8 mouse cellular contexts compared by ENCODE assay signal in genomic region chr10:8242336-8242735, GRCm38 (mm10).
A peak's percentile ranks its signal among the peaks of the same experiment; 100 is the strongest.
DNase-seq lines count a peak whose midpoint lies in the region; ATAC-seq and TF ChIP-seq lines count a peak whose summit lies in the region.

No protein-coding gene starts in this region.

- no peaks in the 10 kb centered on the region for H3K9me3 ChIP-seq in forebrain, embryonic 10.5 days
- H3K9me3 ChIP-seq in forebrain, embryonic 12.5 days = no peaks in the 10 kb centered on the region
- no peaks in the 10 kb centered on the region for H3K9me3 ChIP-seq in kidney, postnatal 0 days (replicated peaks; ENCODE audit: low read length)
- no peaks in the 10 kb centered on the region for H3K9me3 ChIP-seq in lung, embryonic 16.5 days (ENCODE audit: control insufficient read depth, low read length)

- TF ChIP-seq CTCF in embryonic fibroblast, embryonic 13.5 days (IDR thresholded peaks at IDR 0.05; ENCODE audit: borderline replicate concordance, insufficient read depth, low read length) = peak; percentile 56; the same call in 1 of the 2 replicates
- peak; percentile 82 for TF ChIP-seq CTCF in kidney, postnatal 0 days (IDR thresholded peaks at IDR 0.05; ENCODE audit: low read depth)

- H3K36me3 ChIP-seq in forebrain, embryonic 10.5 days (replicated peaks) = no peaks in the 10 kb centered on the region
- no peaks in the 10 kb centered on the region for H3K36me3 ChIP-seq in forebrain, embryonic 12.5 days (replicated peaks)
- no peaks in the 10 kb centered on the region for H3K36me3 ChIP-seq in kidney, postnatal 0 days (ENCODE audit: insufficient read depth, low read length)
- no peaks in the 10 kb centered on the region for H3K36me3 ChIP-seq in lung, embryonic 16.5 days (ENCODE audit: control insufficient read depth, insufficient read depth, low read length)

- H3K4me2 ChIP-seq in forebrain, embryonic 12.5 days = no peak overlapping the region
- no peak overlapping the region for H3K4me2 ChIP-seq in kidney, postnatal 0 days (ENCODE audit: low read length)
- H3K4me2 ChIP-seq in lung, embryonic 16.5 days (ENCODE audit: low read depth, low read length) = no peak overlapping the region

- no peaks in the 10 kb centered on the region for H3K4me1 ChIP-seq in forebrain, embryonic 10.5 days
- no peaks in the 10 kb centered on the region for H3K4me1 ChIP-seq in forebrain, embryonic 12.5 days
- H3K4me1 ChIP-seq in embryonic fibroblast, embryonic 13.5 days (ENCODE audit: control insufficient read depth, insufficient read depth, low read length) = no peaks in the 10 kb centered on the region
- no peaks in the 10 kb centered on the region for H3K4me1 ChIP-seq in kidney, postnatal 0 days (replicated peaks; ENCODE audit: insufficient read depth, low read length)
- peaks cover 4% of the 10 kb centered on the region; the same call in 1 of the 2 replicates for H3K4me1 ChIP-seq in lung, embryonic 16.5 days (replicated peaks; ENCODE audit: control insufficient read depth, insufficient read depth, low read length)

- no peak overlapping the region for H3K27ac ChIP-seq in forebrain, embryonic 10.5 days
- no peak overlapping the region for H3K27ac ChIP-seq in forebrain, embryonic 12.5 days
- H3K27ac ChIP-seq in embryonic fibroblast, embryonic 13.5 days (ENCODE audit: insufficient read depth, low read length) = no peak overlapping the region
- no peak overlapping the region for H3K27ac ChIP-seq in kidney, postnatal 0 days
- no peak overlapping the region for H3K27ac ChIP-seq in lung, embryonic 16.5 days (ENCODE audit: low read length)

- no peak for TF ChIP-seq POLR2A in embryonic fibroblast, embryonic 13.5 days (IDR thresholded peaks at IDR 0.05; ENCODE audit: low read depth, low read length)

- DNase-seq in forebrain, embryonic 10.5 days (ENCODE audit: extremely low spot score, low spot score) = peak; percentile 21
- DNase-seq in CD4-positive, CD25-positive, alpha-beta regulatory T cell, adult 2 months (ENCODE audit: low read depth, low spot score) = peak; percentile 77
- DNase-seq in adrenal gland, postnatal 36 days = peak; percentile 68 to 70
- peak; percentile 81 for DNase-seq in kidney, postnatal 0 days (ENCODE audit: low spot score)
- DNase-seq in skeletal muscle tissue, adult 2 months (ENCODE audit: low read depth, low spot score) = peak; percentile 21

- H3K9ac ChIP-seq in forebrain, embryonic 12.5 days = no peak overlapping the region
- H3K9ac ChIP-seq in kidney, postnatal 0 days (ENCODE audit: low read depth, low read length) = no peak overlapping the region
- no peak overlapping the region for H3K9ac ChIP-seq in lung, embryonic 16.5 days (ENCODE audit: low read length)

- WGBS in forebrain, embryonic 10.5 days = 20% methylated on average over 4 of the region's 4 CpGs
- WGBS in forebrain, embryonic 12.5 days = 8% methylated on average over 4 of the region's 4 CpGs
- 15% methylated on average over 4 of the region's 4 CpGs for WGBS in kidney, postnatal 0 days
- 16% methylated on average over 4 of the region's 4 CpGs for WGBS in lung, embryonic 16.5 days

- H3K27me3 ChIP-seq in forebrain, embryonic 10.5 days (ENCODE audit: poor library complexity, severe bottlenecking) = no peaks in the 10 kb centered on the region
- no peaks in the 10 kb centered on the region for H3K27me3 ChIP-seq in forebrain, embryonic 12.5 days
- H3K27me3 ChIP-seq in kidney, postnatal 0 days (ENCODE audit: insufficient read depth, low read length) = no peaks in the 10 kb centered on the region
- no peaks in the 10 kb centered on the region for H3K27me3 ChIP-seq in lung, embryonic 16.5 days (ENCODE audit: control insufficient read depth, insufficient read depth, low read depth, low read length)

- no peak for ATAC-seq in forebrain, embryonic 12.5 days (ENCODE audit: low FRiP score)
- peak; percentile 49 for ATAC-seq in kidney, postnatal 0 days (replicated peaks; ENCODE audit: low FRiP score, low read depth)
- peak; percentile 53; the same call in 1 of the 2 replicates for ATAC-seq in lung, embryonic 16.5 days (ENCODE audit: low read depth)

- no peak overlapping the region for H3K4me3 ChIP-seq in forebrain, embryonic 10.5 days
- H3K4me3 ChIP-seq in forebrain, embryonic 12.5 days (replicated peaks) = no peak overlapping the region
- no peak overlapping the region for H3K4me3 ChIP-seq in embryonic fibroblast, embryonic 13.5 days (ENCODE audit: insufficient read depth, low read length)
- no peak overlapping the region for H3K4me3 ChIP-seq in kidney, postnatal 0 days (replicated peaks; ENCODE audit: low read depth, low read length)
- H3K4me3 ChIP-seq in lung, embryonic 16.5 days (ENCODE audit: low read length) = no peak overlapping the region

Comparison
In these comparisons a context has a peak if more than half of its experiments do, and no peak if none do; other contexts are left out.
1. DNase-seq: peak in every context shown above with its lines; median percentile 81 in kidney, postnatal 0 days; 77 in CD4-positive, CD25-positive, alpha-beta regulatory T cell, adult 2 months; 69 in adrenal gland, postnatal 36 days; 21 in forebrain, embryonic 10.5 days; 21 in skeletal muscle tissue, adult 2 months.